Comparison of ENCODE assay signal across 12 mouse cellular contexts in the genomic region with DNA sequence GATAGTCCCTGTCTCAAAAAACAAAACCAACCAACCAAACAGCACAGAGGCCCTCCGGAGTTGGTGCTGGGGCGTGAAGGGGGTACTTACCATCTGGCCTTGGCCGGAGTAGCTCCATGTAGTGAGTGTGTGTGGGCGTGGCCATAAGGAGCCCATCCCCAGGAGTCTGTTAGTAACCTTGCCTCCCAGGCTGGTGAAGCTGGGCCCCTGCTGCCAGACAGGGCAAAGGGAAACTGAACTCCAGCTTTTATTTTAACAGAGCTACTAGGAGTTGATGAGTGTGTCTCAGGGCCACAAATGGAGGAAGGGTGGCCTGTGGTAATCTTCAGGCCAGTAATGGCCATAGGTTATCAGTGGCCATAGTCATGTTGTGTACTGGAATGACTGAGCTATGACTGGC. TPM values are rescaled to one million over a fixed set of nuclear protein-coding genes. Genes with fewer than 3 reads are reported as not detected.
DNase-seq lines count a peak whose midpoint lies in the region; ATAC-seq and TF ChIP-seq lines count a peak whose summit lies in the region.
"Had no signal": no experiment of that assay in that cellular context is flagged by ENCODE, and none has a peak within 500 bp of the region (broad histone marks: within the 10 kb centered on the region; RNA-seq: fewer than 3 reads in every experiment).

No protein-coding gene starts in this region.

- no peak for DNase-seq in heart, adult 8-10 months (ENCODE audit: low spot score)
- DNase-seq in midbrain, embryonic 14.5 days: no peak
- DNase-seq in midbrain, postnatal 0 days (ENCODE audit: low spot score): no peak
- DNase-seq in limb, embryonic 11.5 days (ENCODE audit: low spot score): no peak
- no peak for DNase-seq in right cerebral cortex, adult 18-20 months
- DNase-seq: embryo, embryonic 11 days had no signal

- no peaks in the 10 kb centered on the region for H3K27me3 ChIP-seq in heart, embryonic 11.5 days (ENCODE audit: control insufficient read depth, insufficient read depth, low read length)
- H3K27me3 ChIP-seq in midbrain, embryonic 14.5 days (ENCODE audit: control insufficient read depth, insufficient read depth, low read length): no peaks in the 10 kb centered on the region
- H3K27me3 ChIP-seq in midbrain, postnatal 0 days (ENCODE audit: insufficient read depth, low read length): no peaks in the 10 kb centered on the region
- H3K27me3 ChIP-seq in limb, embryonic 11.5 days (ENCODE audit: control insufficient read depth, insufficient read depth, low read length): no peaks in the 10 kb centered on the region
- no peaks in the 10 kb centered on the region for H3K27me3 ChIP-seq in stomach, embryonic 14.5 days (ENCODE audit: control insufficient read depth, insufficient read depth, low read length)
- no peaks in the 10 kb centered on the region for H3K27me3 ChIP-seq in forebrain, embryonic 15.5 days

- 0 out of 2 replicates have a peak overlapping the region, but pooled peaks have one; percentile 7 for H3K9ac ChIP-seq in heart, embryonic 11.5 days (ENCODE audit: low read depth, low read length)
- 0 out of 2 replicates have a peak overlapping the region, but pooled peaks have one; percentile 6 for H3K9ac ChIP-seq in midbrain, embryonic 14.5 days (replicated peaks; ENCODE audit: low read length)
- H3K9ac ChIP-seq in midbrain, postnatal 0 days (replicated peaks; ENCODE audit: low read length, poor library complexity, severe bottlenecking): no peak overlapping the region
- H3K9ac ChIP-seq in limb, embryonic 11.5 days (ENCODE audit: low read length): 0 out of 2 replicates have a peak overlapping the region, but pooled peaks have one; percentile 5
- H3K9ac ChIP-seq in stomach, embryonic 14.5 days (replicated peaks; ENCODE audit: low read depth, low read length): no peak overlapping the region
- no peak overlapping the region for H3K9ac ChIP-seq in forebrain, embryonic 15.5 days (replicated peaks)

- no peaks in the 10 kb centered on the region for H3K36me3 ChIP-seq in heart, embryonic 11.5 days (ENCODE audit: control insufficient read depth, insufficient read depth, low read length)
- H3K36me3 ChIP-seq in midbrain, embryonic 14.5 days (ENCODE audit: control insufficient read depth, insufficient read depth, low read length): no peaks in the 10 kb centered on the region
- H3K36me3 ChIP-seq in midbrain, postnatal 0 days (ENCODE audit: insufficient read depth, low read length): no peaks in the 10 kb centered on the region
- H3K36me3 ChIP-seq in limb, embryonic 11.5 days (ENCODE audit: control insufficient read depth, insufficient read depth, low read length): no peaks in the 10 kb centered on the region
- no peaks in the 10 kb centered on the region; the same call in 1 of the 2 replicates for H3K36me3 ChIP-seq in stomach, embryonic 14.5 days (ENCODE audit: control insufficient read depth, insufficient read depth, low read length)
- H3K36me3 ChIP-seq in forebrain, embryonic 15.5 days: no peaks in the 10 kb centered on the region

- no peak overlapping the region for H3K4me3 ChIP-seq in heart, embryonic 11.5 days (ENCODE audit: low read depth, low read length)
- no peak overlapping the region for H3K4me3 ChIP-seq in midbrain, embryonic 14.5 days (replicated peaks; ENCODE audit: low read depth, low read length)
- H3K4me3 ChIP-seq in midbrain, postnatal 0 days (ENCODE audit: low read depth, low read length): no peak overlapping the region
- no peak overlapping the region for H3K4me3 ChIP-seq in limb, embryonic 11.5 days (ENCODE audit: low read depth, low read length)
- no peak overlapping the region for H3K4me3 ChIP-seq in stomach, embryonic 14.5 days (ENCODE audit: low read depth, low read length)
- no peak overlapping the region for H3K4me3 ChIP-seq in forebrain, embryonic 15.5 days

- no peak for TF ChIP-seq CTCF in midbrain, postnatal 0 days (IDR thresholded peaks at IDR 0.05)

- peaks cover 24% of the 10 kb centered on the region for H3K4me1 ChIP-seq in heart, embryonic 11.5 days (ENCODE audit: control insufficient read depth, insufficient read depth, low read length)
- H3K4me1 ChIP-seq in midbrain, embryonic 14.5 days (ENCODE audit: control insufficient read depth, insufficient read depth, low read length): no peaks in the 10 kb centered on the region
- H3K4me1 ChIP-seq in midbrain, postnatal 0 days (ENCODE audit: insufficient read depth, low read length): no peaks in the 10 kb centered on the region
- peaks cover 22% of the 10 kb centered on the region for H3K4me1 ChIP-seq in limb, embryonic 11.5 days (ENCODE audit: control insufficient read depth, insufficient read depth, low read length)
- H3K4me1 ChIP-seq in stomach, embryonic 14.5 days (ENCODE audit: control insufficient read depth, insufficient read depth, low read length): peaks cover 35% of the 10 kb centered on the region
- no peaks in the 10 kb centered on the region for H3K4me1 ChIP-seq in forebrain, embryonic 15.5 days

- 30% methylated on average over 4 of the region's 4 CpGs for WGBS in heart, embryonic 11.5 days (ENCODE audit: insufficient replicate concordance)
- WGBS in midbrain, embryonic 14.5 days: 37% methylated on average over 4 of the region's 4 CpGs
- 30% methylated on average over 4 of the region's 4 CpGs for WGBS in midbrain, postnatal 0 days
- 29% methylated on average over 4 of the region's 4 CpGs for WGBS in limb, embryonic 11.5 days
- WGBS in stomach, embryonic 14.5 days: 40% methylated on average over 4 of the region's 4 CpGs
- WGBS in forebrain, embryonic 15.5 days: 45% methylated on average over 4 of the region's 4 CpGs

- no peak for ATAC-seq in heart, embryonic 11.5 days (replicated peaks; ENCODE audit: insufficient number of reproducible peaks, low FRiP score, low TSS enrichment)
- ATAC-seq in midbrain, embryonic 14.5 days (ENCODE audit: low FRiP score, low TSS enrichment): no peak
- no peak for ATAC-seq in midbrain, postnatal 0 days (ENCODE audit: low FRiP score)
- no peak for ATAC-seq in limb, embryonic 11.5 days (ENCODE audit: insufficient number of reproducible peaks, low FRiP score, low TSS enrichment, low read depth)
- no peak for ATAC-seq in stomach, embryonic 14.5 days (ENCODE audit: insufficient number of reproducible peaks, insufficient read depth, low FRiP score, low read depth)
- ATAC-seq in forebrain, embryonic 15.5 days (replicated peaks): no peak

- no peaks in the 10 kb centered on the region for H3K9me3 ChIP-seq in heart, embryonic 11.5 days (replicated peaks; ENCODE audit: control insufficient read depth, low read length)
- H3K9me3 ChIP-seq in midbrain, embryonic 14.5 days (ENCODE audit: control insufficient read depth, low read length): no peaks in the 10 kb centered on the region
- no peaks in the 10 kb centered on the region for H3K9me3 ChIP-seq in midbrain, postnatal 0 days (ENCODE audit: low read length)
- no peaks in the 10 kb centered on the region for H3K9me3 ChIP-seq in limb, embryonic 11.5 days (ENCODE audit: control insufficient read depth, low read length)
- no peaks in the 10 kb centered on the region for H3K9me3 ChIP-seq in stomach, embryonic 14.5 days (ENCODE audit: control insufficient read depth, low read depth, low read length)
- no peaks in the 10 kb centered on the region for H3K9me3 ChIP-seq in forebrain, embryonic 15.5 days

- H3K27ac ChIP-seq in heart, embryonic 11.5 days (ENCODE audit: low read depth, low read length): peak overlapping the region; percentile 72
- peak overlapping the region; percentile 13; the same call in 1 of the 2 replicates for H3K27ac ChIP-seq in midbrain, embryonic 14.5 days (replicated peaks; ENCODE audit: low read depth, low read length)
- H3K27ac ChIP-seq in midbrain, postnatal 0 days (ENCODE audit: low read depth, low read length): no peak overlapping the region
- no peak overlapping the region for H3K27ac ChIP-seq in limb, embryonic 11.5 days (replicated peaks; ENCODE audit: low read depth, low read length)
- H3K27ac ChIP-seq in stomach, embryonic 14.5 days (ENCODE audit: low read length): peak overlapping the region; percentile 63; the same call in 1 of the 2 replicates
- no peak overlapping the region for H3K27ac ChIP-seq in forebrain, embryonic 15.5 days (replicated peaks)

- H3K4me2 ChIP-seq in heart, embryonic 11.5 days: peak overlapping the region; percentile 6; the same call in 1 of the 2 replicates
- no peak overlapping the region for H3K4me2 ChIP-seq in midbrain, embryonic 14.5 days (ENCODE audit: low read length)
- no peak overlapping the region for H3K4me2 ChIP-seq in midbrain, postnatal 0 days (ENCODE audit: low read depth, low read length, poor library complexity, severe bottlenecking)
- no peak overlapping the region for H3K4me2 ChIP-seq in limb, embryonic 11.5 days (ENCODE audit: low read depth, severe bottlenecking)
- H3K4me2 ChIP-seq in stomach, embryonic 14.5 days (replicated peaks; ENCODE audit: low read depth, low read length): no peak overlapping the region
- H3K4me2 ChIP-seq in forebrain, embryonic 15.5 days (replicated peaks): no peak overlapping the region

RNA-seq across cellular contexts. Expression of a gene that starts 6.3 kb away (rescaled TPM):
- polyA plus RNA-seq in heart, embryonic 11.5 days (2014; fragmentation: Nextera tagmentation; extraction: Ambion mirVana): 0.32 and 0.46 TPM in 2 replicates
- not detected for total RNA-seq in heart, adult 8-10 months (2022)
- polyA plus RNA-seq in midbrain, embryonic 14.5 days (2014; fragmentation: Nextera tagmentation; extraction: Ambion mirVana): 3.2 and 4.6 TPM in 2 replicates
- total RNA-seq in midbrain, postnatal 0 days (2014; rRNA removed): 2.5 and 3.8 TPM in 2 replicates
- 3.7 and 4.0 TPM in 2 replicates for polyA plus RNA-seq in midbrain, postnatal 0 days (2015; fragmentation: Nextera tagmentation; extraction: Ambion mirVana)
- polyA plus RNA-seq in limb, embryonic 11.5 days (2014; fragmentation: Nextera tagmentation; extraction: Ambion mirVana): 0.13 TPM in 1 of 2 replicates, not detected in the other
- 0.67 and 0.77 TPM in 2 replicates for polyA plus RNA-seq in stomach, embryonic 14.5 days (2014; fragmentation: Nextera tagmentation; extraction: Ambion mirVana)
- polyA plus RNA-seq in forebrain, embryonic 15.5 days (2015; fragmentation: Nextera tagmentation; extraction: Ambion mirVana): 2.4 and 2.7 TPM in 2 replicates
- total RNA-seq: adrenal gland, adult 2 months; gastrocnemius, postnatal 14 days; neutrophil, adult 5-6 weeks had no signal
- polyA plus RNA-seq: adrenal gland, adult 2 months had no signal

RNA-seq across cellular contexts. Expression of a gene that starts 13.6 kb away (rescaled TPM):
- polyA plus RNA-seq in heart, embryonic 11.5 days (2014; fragmentation: Nextera tagmentation; extraction: Ambion mirVana): 26.4 and 29.1 TPM in 2 replicates
- total RNA-seq in heart, adult 8-10 months (2022): 10 to 100 TPM; 16.4 to 28.8 (median 21.7) TPM
- 45.8 and 45.9 TPM in 2 replicates for polyA plus RNA-seq in midbrain, embryonic 14.5 days (2014; fragmentation: Nextera tagmentation; extraction: Ambion mirVana)
- 43.7 and 46.2 TPM in 2 replicates for total RNA-seq in midbrain, postnatal 0 days (2014; rRNA removed)
- polyA plus RNA-seq in midbrain, postnatal 0 days (2015; fragmentation: Nextera tagmentation; extraction: Ambion mirVana): 54.4 and 54.6 TPM in 2 replicates
- polyA plus RNA-seq in limb, embryonic 11.5 days (2014; fragmentation: Nextera tagmentation; extraction: Ambion mirVana): 12.2 and 13.1 TPM in 2 replicates
- polyA plus RNA-seq in stomach, embryonic 14.5 days (2014; fragmentation: Nextera tagmentation; extraction: Ambion mirVana): 28.2 and 28.4 TPM in 2 replicates
- 39.5 and 39.7 TPM in 2 replicates for polyA plus RNA-seq in forebrain, embryonic 15.5 days (2015; fragmentation: Nextera tagmentation; extraction: Ambion mirVana)

RNA-seq across cellular contexts. Expression of a gene that starts 21.6 kb away (rescaled TPM):
- 53.8 and 61.2 TPM in 2 replicates for polyA plus RNA-seq in heart, embryonic 11.5 days (2014; fragmentation: Nextera tagmentation; extraction: Ambion mirVana)
- total RNA-seq in heart, adult 8-10 months (2022): 10 to 100 TPM; 23.3 to 27.1 (median 25.7) TPM
- polyA plus RNA-seq in midbrain, embryonic 14.5 days (2014; fragmentation: Nextera tagmentation; extraction: Ambion mirVana): 61.4 and 76.5 TPM in 2 replicates
- total RNA-seq in midbrain, postnatal 0 days (2014; rRNA removed): 88.1 and 92.4 TPM in 2 replicates
- polyA plus RNA-seq in midbrain, postnatal 0 days (2015; fragmentation: Nextera tagmentation; extraction: Ambion mirVana): 58.2 and 59.4 TPM in 2 replicates
- polyA plus RNA-seq in limb, embryonic 11.5 days (2014; fragmentation: Nextera tagmentation; extraction: Ambion mirVana): 98.3 and 101 TPM in 2 replicates
- polyA plus RNA-seq in stomach, embryonic 14.5 days (2014; fragmentation: Nextera tagmentation; extraction: Ambion mirVana): 78.6 and 80.8 TPM in 2 replicates
- 88.0 and 98.2 TPM in 2 replicates for polyA plus RNA-seq in forebrain, embryonic 15.5 days (2015; fragmentation: Nextera tagmentation; extraction: Ambion mirVana)

RNA-seq across cellular contexts. Expression of a gene that starts 22.6 kb away (rescaled TPM):
- polyA plus RNA-seq in heart, embryonic 11.5 days (2014; fragmentation: Nextera tagmentation; extraction: Ambion mirVana): 39.8 and 46.6 TPM in 2 replicates
- 10 to 100 TPM in 1 of 4 experiments, 1 to 10 TPM in 3; 7.8 to 10.1 (median 8.2) TPM for total RNA-seq in heart, adult 8-10 months (2022)
- polyA plus RNA-seq in midbrain, embryonic 14.5 days (2014; fragmentation: Nextera tagmentation; extraction: Ambion mirVana): 50.5 and 51.1 TPM in 2 replicates
- total RNA-seq in midbrain, postnatal 0 days (2014; rRNA removed): 43.8 and 72.8 TPM in 2 replicates
- 42.0 and 44.9 TPM in 2 replicates for polyA plus RNA-seq in midbrain, postnatal 0 days (2015; fragmentation: Nextera tagmentation; extraction: Ambion mirVana)
- 58.5 and 60.2 TPM in 2 replicates for polyA plus RNA-seq in limb, embryonic 11.5 days (2014; fragmentation: Nextera tagmentation; extraction: Ambion mirVana)
- 71.3 and 75.7 TPM in 2 replicates for polyA plus RNA-seq in stomach, embryonic 14.5 days (2014; fragmentation: Nextera tagmentation; extraction: Ambion mirVana)
- polyA plus RNA-seq in forebrain, embryonic 15.5 days (2015; fragmentation: Nextera tagmentation; extraction: Ambion mirVana): 63.2 and 66.3 TPM in 2 replicates

RNA-seq across cellular contexts. Expression of a gene that starts 30.5 kb away (rescaled TPM):
- 14.5 and 15.3 TPM in 2 replicates for polyA plus RNA-seq in heart, embryonic 11.5 days (2014; fragmentation: Nextera tagmentation; extraction: Ambion mirVana)
- total RNA-seq in heart, adult 8-10 months (2022): 1 to 10 TPM; 5.5 to 6.0 (median 5.8) TPM
- polyA plus RNA-seq in midbrain, embryonic 14.5 days (2014; fragmentation: Nextera tagmentation; extraction: Ambion mirVana): 15.3 and 15.6 TPM in 2 replicates
- total RNA-seq in midbrain, postnatal 0 days (2014; rRNA removed): 24.6 and 25.9 TPM in 2 replicates
- polyA plus RNA-seq in midbrain, postnatal 0 days (2015; fragmentation: Nextera tagmentation; extraction: Ambion mirVana): 25.1 and 29.6 TPM in 2 replicates
- 22.1 and 23.2 TPM in 2 replicates for polyA plus RNA-seq in limb, embryonic 11.5 days (2014; fragmentation: Nextera tagmentation; extraction: Ambion mirVana)
- 25.9 and 27.1 TPM in 2 replicates for polyA plus RNA-seq in stomach, embryonic 14.5 days (2014; fragmentation: Nextera tagmentation; extraction: Ambion mirVana)
- polyA plus RNA-seq in forebrain, embryonic 15.5 days (2015; fragmentation: Nextera tagmentation; extraction: Ambion mirVana): 19.9 and 21.2 TPM in 2 replicates

Comparison
In these comparisons a context has a peak if more than half of its experiments do, and no peak if none do; other contexts are left out.
1. H3K27ac ChIP-seq: peak in heart, embryonic 11.5 days (single experiment), midbrain, embryonic 14.5 days (single experiment) and stomach, embryonic 14.5 days (single experiment); none in midbrain, postnatal 0 days (single experiment), limb, embryonic 11.5 days (single experiment) and forebrain, embryonic 15.5 days (single experiment).
2. H3K9ac ChIP-seq: peak in heart, embryonic 11.5 days (single experiment), midbrain, embryonic 14.5 days (single experiment) and limb, embryonic 11.5 days (single experiment); none in midbrain, postnatal 0 days (single experiment), stomach, embryonic 14.5 days (single experiment) and forebrain, embryonic 15.5 days (single experiment).